Mouse (Mus musculus) midbrain, embryonic 14.5 days (tissue): ENCODE data around the gene Kcnma1. TPM values are rescaled to one million over a fixed set of nuclear protein-coding genes. Genes with fewer than 3 reads are reported as not detected.

Experiments
- ATAC-seq: fragments of 200-750 bp; cut with Nextera tagmentation; 2 replicates; pipeline ENCODE4 v1.8.0; 2017; ENCODE audit warnings: moderate number of reproducible peaks, moderate library complexity; ENCODE audit not compliant: low FRiP score, low TSS enrichment
- DNase-seq: peaks from one replicate; pipeline ENCODE4 v3.0.0-alpha.2; 2015
- H3K27ac ChIP-seq: fragments of 300-500 bp; sonication (generic); replicated peaks from 2 replicates; pipeline ENCODE4 v1.5.1; 2014; ENCODE audit warnings: mild to moderate bottlenecking, low read depth, low read length, moderate library complexity
- H3K27me3 ChIP-seq: fragments of 300-500 bp; sonication (generic); 2 replicates; pipeline ENCODE4 v1.6.1; 2014; ENCODE audit warnings: low read length, control low read depth, mixed read lengths; ENCODE audit not compliant: control insufficient read depth, insufficient read depth
- H3K36me3 ChIP-seq: fragments of 300-500 bp; sonication (generic); 2 replicates; pipeline ENCODE4 v1.6.1; 2014; ENCODE audit warnings: low read length, control low read depth; ENCODE audit not compliant: control insufficient read depth, insufficient read depth
- H3K4me1 ChIP-seq: fragments of 300-500 bp; sonication (generic); 2 replicates; pipeline ENCODE4 v1.6.1; 2014; ENCODE audit warnings: mild to moderate bottlenecking, antibody characterized with exemption, low read length, control low read depth; ENCODE audit not compliant: control insufficient read depth, insufficient read depth
- H3K4me2 ChIP-seq: fragments of 300-500 bp; sonication (generic); 2 replicates; pipeline ENCODE4 v1.6.1; 2014; ENCODE audit warnings: mild to moderate bottlenecking, low read length, moderate library complexity
- H3K4me3 ChIP-seq: fragments of 300-500 bp; sonication (generic); replicated peaks from 2 replicates; pipeline ENCODE4 v1.5.1; 2014; ENCODE audit warnings: low read depth, low read length
- H3K9ac ChIP-seq: fragments of 300-500 bp; sonication (generic); replicated peaks from 2 replicates; pipeline ENCODE4 v1.6.1; 2014; ENCODE audit warnings: mild to moderate bottlenecking, low read length, moderate library complexity
- H3K9me3 ChIP-seq: fragments of 300-500 bp; sonication (generic); 2 replicates; pipeline ENCODE4 v1.6.1; 2016; ENCODE audit warnings: low read length, control low read depth, mixed read lengths; ENCODE audit not compliant: control insufficient read depth
- WGBS: fragments of 180-500 bp; shearing (Covaris S2); extraction: QIAGEN DNeasy Blood & Tissue Kit; methylation state at CpG from one replicate; pipeline ENCODE4 v1.1.7; 2014; 5-methylcytosine and 5-hydroxymethylcytosine counted together
- polyA plus RNA-seq: library from polyadenylated mRNA; unstranded; fragments of >200 nt; fragmentation: Nextera tagmentation; extraction: Ambion mirVana; gene quantifications from 2 replicates; pipeline ENCODE4 v1.2.1, GENCODE M21; 2014

Kcnma1 gene
- polyA plus RNA-seq, 1 experiment from 2014 or later: 17.8 TPM

- 87% methylated on average over 3 of the region's 3 CpGs for WGBS
- Histone ChIP-seq H3K27me3 (no peaks in the 10 kb centered on the region), H3K36me3 (no peaks in the 10 kb centered on the region), H3K9ac (no peak overlapping the region), H3K4me1 (no peaks in the 10 kb centered on the region), H3K27ac (no peak overlapping the region), H3K9me3 (no peaks in the 10 kb centered on the region), H3K4me3 (no peak overlapping the region), H3K4me2 (no peak overlapping the region)
- DNase-seq (no peak), ATAC-seq (no peak)
Observed at GRCm38 (mm10) chr14:23772685-23773084, 241.6 kb downstream of the Kcnma1 start.

GRCm38 (mm10) chr14:23771794-23772193 is 242.5 kb downstream of the Kcnma1 start:
- H3K27ac ChIP-seq: no peak overlapping the region
- H3K4me3 ChIP-seq: no peak overlapping the region
- no peak overlapping the region for H3K9ac ChIP-seq
- WGBS: 85% methylated on average over 1 of the region's 1 CpGs
- no peak overlapping the region for H3K4me2 ChIP-seq
- H3K36me3 ChIP-seq: no peaks in the 10 kb centered on the region
- H3K4me1 ChIP-seq: no peaks in the 10 kb centered on the region
- ATAC-seq (no peak), DNase-seq (no peak)
- H3K9me3 ChIP-seq: no peaks in the 10 kb centered on the region
- H3K27me3 ChIP-seq: no peaks in the 10 kb centered on the region

- Histone ChIP-seq H3K9ac (no peak overlapping the region), H3K4me2 (no peak overlapping the region), H3K36me3 (no peaks in the 10 kb centered on the region), H3K27me3 (no peaks in the 10 kb centered on the region), H3K9me3 (no peaks in the 10 kb centered on the region), H3K4me3 (no peak overlapping the region), H3K27ac (no peak overlapping the region), H3K4me1 (no peaks in the 10 kb centered on the region)
- 93% methylated on average over 2 of the region's 2 CpGs for WGBS
- DNase-seq (no peak), ATAC-seq (no peak)
Observed at GRCm38 (mm10) chr14:23762471-23762870, 251.8 kb downstream of the Kcnma1 start.

GRCm38 (mm10) chr14:23759626-23760025 is 254.7 kb downstream of the Kcnma1 start:
- WGBS: 82% methylated on average over 5 of the region's 5 CpGs
- H3K4me3 ChIP-seq: no peak overlapping the region
- ATAC-seq (no peak), DNase-seq (no peak)
- H3K9me3 ChIP-seq: no peaks in the 10 kb centered on the region
- no peaks in the 10 kb centered on the region for H3K4me1 ChIP-seq
- H3K36me3 ChIP-seq: no peaks in the 10 kb centered on the region
- no peak overlapping the region for H3K27ac ChIP-seq
- no peak overlapping the region for H3K4me2 ChIP-seq
- no peak overlapping the region for H3K9ac ChIP-seq
- H3K27me3 ChIP-seq: no peaks in the 10 kb centered on the region

GRCm38 (mm10) chr14:23758421-23758820 is 255.9 kb downstream of the Kcnma1 start:
- H3K9ac ChIP-seq: no peak overlapping the region
- H3K4me3 ChIP-seq: no peak overlapping the region
- no peaks in the 10 kb centered on the region for H3K36me3 ChIP-seq
- H3K27me3 ChIP-seq: no peaks in the 10 kb centered on the region
- H3K4me1 ChIP-seq: no peaks in the 10 kb centered on the region
- no peak overlapping the region for H3K4me2 ChIP-seq
- ATAC-seq (no peak), DNase-seq (no peak)
- H3K27ac ChIP-seq: no peak overlapping the region
- WGBS: 53% methylated on average over 1 of the region's 1 CpGs
- no peaks in the 10 kb centered on the region for H3K9me3 ChIP-seq

GRCm38 (mm10) chr14:23748011-23748410 is 266.3 kb downstream of the Kcnma1 start:
- no peaks in the 10 kb centered on the region for H3K4me1 ChIP-seq
- no peak overlapping the region for H3K4me2 ChIP-seq
- H3K4me3 ChIP-seq: no peak overlapping the region
- H3K9ac ChIP-seq: no peak overlapping the region
- H3K27me3 ChIP-seq: no peaks in the 10 kb centered on the region
- no peaks in the 10 kb centered on the region for H3K9me3 ChIP-seq
- H3K36me3 ChIP-seq: no peaks in the 10 kb centered on the region
- 89% methylated on average over 2 of the region's 2 CpGs for WGBS
- no peak overlapping the region for H3K27ac ChIP-seq
- DNase-seq: no peak
- no peak for ATAC-seq

- H3K4me1 ChIP-seq: no peaks in the 10 kb centered on the region
- no peak overlapping the region for H3K27ac ChIP-seq
- H3K9ac ChIP-seq: no peak overlapping the region
- H3K9me3 ChIP-seq: no peaks in the 10 kb centered on the region
- no peaks in the 10 kb centered on the region for H3K27me3 ChIP-seq
- WGBS: 93% methylated on average over 4 of the region's 4 CpGs
- ATAC-seq (no peak), DNase-seq (no peak)
- H3K4me3 ChIP-seq: no peak overlapping the region
- H3K36me3 ChIP-seq: no peaks in the 10 kb centered on the region
- no peak overlapping the region for H3K4me2 ChIP-seq
Observed at GRCm38 (mm10) chr14:23746976-23747375, 267.3 kb downstream of the Kcnma1 start.

GRCm38 (mm10) chr14:23741531-23741930 is 272.8 kb downstream of the Kcnma1 start:
- DNase-seq (no peak), ATAC-seq (no peak)
- no peaks in the 10 kb centered on the region for H3K27me3 ChIP-seq
- H3K4me3 ChIP-seq: no peak overlapping the region
- no peak overlapping the region for H3K9ac ChIP-seq
- H3K27ac ChIP-seq: no peak overlapping the region
- no peak overlapping the region for H3K4me2 ChIP-seq
- H3K4me1 ChIP-seq: no peaks in the 10 kb centered on the region
- H3K36me3 ChIP-seq: no peaks in the 10 kb centered on the region
- H3K9me3 ChIP-seq: no peaks in the 10 kb centered on the region

- Histone ChIP-seq H3K9ac (no peak overlapping the region), H3K36me3 (no peaks in the 10 kb centered on the region), H3K4me2 (no peak overlapping the region), H3K9me3 (no peaks in the 10 kb centered on the region), H3K4me1 (no peaks in the 10 kb centered on the region), H3K4me3 (no peak overlapping the region), H3K27ac (no peak overlapping the region), H3K27me3 (no peaks in the 10 kb centered on the region)
- DNase-seq (no peak), ATAC-seq (no peak)
- WGBS: 91% methylated on average over 3 of the region's 3 CpGs
Observed at GRCm38 (mm10) chr14:23734200-23734599, 280.1 kb downstream of the Kcnma1 start.
